19 mouse cellular contexts compared by ENCODE assay signal in genomic region chr9:121765166-121765855, GRCm38 (mm10). TPM values are rescaled to one million over a fixed set of nuclear protein-coding genes. Genes with fewer than 3 reads are reported as not detected.
DNase-seq lines count a peak whose midpoint lies in the region; ATAC-seq and TF ChIP-seq lines count a peak whose summit lies in the region.
"Had no signal": no experiment of that assay in that cellular context is flagged by ENCODE, and none has a peak within 500 bp of the region (broad histone marks: within the 10 kb centered on the region; RNA-seq: fewer than 3 reads in every experiment).

No protein-coding gene starts in this region.

- no peak overlapping the region for H3K27ac ChIP-seq in gastrocnemius, adult 2 months
- no peak overlapping the region for H3K27ac ChIP-seq in midbrain, embryonic 15.5 days
- H3K27ac ChIP-seq: hindbrain, embryonic 15.5 days; kidney, postnatal 0 days; left cerebral cortex, adult 2 months; limb, embryonic 12.5 days; liver, embryonic 13.5 days; stomach, embryonic 15.5 days had no signal

- H3K9ac ChIP-seq in midbrain, embryonic 15.5 days = no peak overlapping the region
- H3K9ac ChIP-seq: hindbrain, embryonic 15.5 days; limb, embryonic 12.5 days; liver, embryonic 13.5 days; stomach, embryonic 15.5 days had no signal

- H3K36me3 ChIP-seq in midbrain, embryonic 15.5 days (replicated peaks) = peaks cover 16% of the 10 kb centered on the region; the same call in 1 of the 2 replicates

- intact Hi-C loops in gastrocnemius, adult 2 months (cut with DNase I) = no loop called here

- H3K4me2 ChIP-seq in midbrain, embryonic 15.5 days = no peak overlapping the region
- H3K4me2 ChIP-seq: hindbrain, embryonic 15.5 days; limb, embryonic 12.5 days; liver, embryonic 13.5 days; stomach, embryonic 15.5 days had no signal

- DNase-seq in gastrocnemius, adult 2 months = peak; percentile 41
- no peak for DNase-seq in gastrocnemius, postnatal 4 days (ENCODE audit: low spot score in 2 of 2)
- DNase-seq in cerebellum, postnatal 14 days = peak; percentile 43 to 62
- peak; percentile 55 to 72 for DNase-seq in lung, adult 18-20 months
- DNase-seq in lung, postnatal 25 days (ENCODE audit: low spot score) = peak; percentile 61
- DNase-seq in thymus, postnatal 25 days = no peak
- DNase-seq: adrenal gland, adult 2 months; heart, adult 18-20 months; kidney, adult 11 months; liver, embryonic 13.5 days had no signal

- H3K27me3 ChIP-seq in midbrain, embryonic 15.5 days (replicated peaks) = no peaks in the 10 kb centered on the region
- H3K27me3 ChIP-seq: hindbrain, embryonic 15.5 days; limb, embryonic 12.5 days; stomach, embryonic 15.5 days had no signal

- no peak for TF ChIP-seq CTCF in gastrocnemius, adult 2 months (IDR thresholded peaks at IDR 0.05)

- H3K9me3 ChIP-seq in midbrain, embryonic 15.5 days = no peaks in the 10 kb centered on the region
- H3K9me3 ChIP-seq: hindbrain, embryonic 15.5 days; limb, embryonic 12.5 days; liver, embryonic 13.5 days; megakaryocyte, embryonic 14.5 days; stomach, embryonic 15.5 days had no signal

- H3K4me1 ChIP-seq in midbrain, embryonic 15.5 days = peaks cover 19% of the 10 kb centered on the region

- ATAC-seq in midbrain, embryonic 15.5 days (replicated peaks) = no peak
- ATAC-seq: forebrain, embryonic 16.5 days had no signal

- 92% methylated on average over 16 of the region's 16 CpGs for WGBS in midbrain, embryonic 15.5 days

- no peak overlapping the region for H3K4me3 ChIP-seq in gastrocnemius, adult 2 months
- H3K4me3 ChIP-seq in midbrain, embryonic 15.5 days = no peak overlapping the region
- H3K4me3 ChIP-seq: hindbrain, embryonic 15.5 days; left cerebral cortex, adult 2 months; limb, embryonic 12.5 days; liver, embryonic 13.5 days; stomach, embryonic 15.5 days had no signal

RNA-seq across cellular contexts. Expression of gene Zfp651, which starts 6.2 kb away (rescaled TPM):
- 100 to 1,000 TPM; 127 to 157 TPM for total RNA-seq in gastrocnemius, adult 2 months (2021)
- total RNA-seq in gastrocnemius, postnatal 4 days (2021) = 10 to 100 TPM; 88.6 to 91.6 TPM
- polyA plus RNA-seq in midbrain, embryonic 15.5 days (2015; fragmentation: Nextera tagmentation; extraction: Ambion mirVana) = 28.8 and 30.3 TPM in 2 replicates

RNA-seq across cellular contexts. Expression of gene Klhl40, which starts 12.1 kb away (rescaled TPM):
- total RNA-seq in gastrocnemius, adult 2 months (2021) = 100 to 1,000 TPM; 103 to 120 TPM
- 100 to 1,000 TPM; 143 TPM for total RNA-seq in gastrocnemius, postnatal 4 days (2021)
- 1.6 and 1.9 TPM in 2 replicates for polyA plus RNA-seq in midbrain, embryonic 15.5 days (2015; fragmentation: Nextera tagmentation; extraction: Ambion mirVana)
- total RNA-seq: adrenal gland, adult 2 months had no signal
- polyA plus RNA-seq: adrenal gland, adult 2 months; kidney, postnatal 0 days; spleen, adult 2 months had no signal

RNA-seq across cellular contexts. Expression of gene Hhatl, which starts 27.0 kb away (rescaled TPM):
- 100 to 1,000 TPM; 151 to 153 TPM for total RNA-seq in gastrocnemius, adult 2 months (2021)
- 100 to 1,000 TPM; 164 to 169 TPM for total RNA-seq in gastrocnemius, postnatal 4 days (2021)
- polyA plus RNA-seq in midbrain, embryonic 15.5 days (2015; fragmentation: Nextera tagmentation; extraction: Ambion mirVana) = 0.09 TPM in 1 of 2 replicates, not detected in the other
- total RNA-seq: adrenal gland, adult 2 months had no signal
- polyA plus RNA-seq: forebrain, embryonic 16.5 days had no signal

RNA-seq across cellular contexts. Expression of gene Nktr, which starts 46.3 kb away (rescaled TPM):
- total RNA-seq in gastrocnemius, adult 2 months (2021) = 10 to 100 TPM; 41.3 to 42.6 TPM
- total RNA-seq in gastrocnemius, postnatal 4 days (2021) = 100 to 1,000 TPM in 1 of 2 experiments, 10 to 100 TPM in 1; 75.2 to 104 TPM
- polyA plus RNA-seq in midbrain, embryonic 15.5 days (2015; fragmentation: Nextera tagmentation; extraction: Ambion mirVana) = 51.0 and 52.1 TPM in 2 replicates

RNA-seq across cellular contexts. Expression of gene Ss18l2, which starts 55.2 kb away (rescaled TPM):
- 100 to 1,000 TPM; 108 to 137 TPM for total RNA-seq in gastrocnemius, adult 2 months (2021)
- 10 to 100 TPM; 80.4 to 80.8 TPM for total RNA-seq in gastrocnemius, postnatal 4 days (2021)
- 139 and 149 TPM in 2 replicates for polyA plus RNA-seq in midbrain, embryonic 15.5 days (2015; fragmentation: Nextera tagmentation; extraction: Ambion mirVana)

Comparison
In these comparisons a context has a peak if more than half of its experiments do, and no peak if none do; other contexts are left out.
1. DNase-seq: peak in gastrocnemius, adult 2 months (single experiment), cerebellum, postnatal 14 days (2 of 2), lung, adult 18-20 months (2 of 2) and lung, postnatal 25 days (single experiment); none in gastrocnemius, postnatal 4 days (0 of 2) and thymus, postnatal 25 days (single experiment).